Mouse (Mus musculus) mouse embryonic stem cell (cell line): ENCODE results near the gene Trhr2.
"Not testable (repeated sequence)": the region's sequence is repeated elsewhere in the genome, so short reads cannot be mapped to it uniquely, and the experiment has no call there.

Experiments
- in situ Hi-C, 2 experiments: fragments of 300-500 bp; cut with MboI; formaldehyde crosslinking; loops; 1 replicate in 1 of 2; 3 replicates in 1 of 2; pipeline ENCODE4 v1.14.3; 2019 to 2020; ENCODE audit warnings: low sequenced_read_pairs in 2 of 2, low pct_unique_long_range_greater_than_20kb in 1 of 2, mixed read lengths in 1 of 2; ENCODE audit not compliant: unreplicated experiment in 1 of 2

The Trhr2 gene

GRCm38 (mm10) chr8:122336251-122336910 lies 24.2 kb downstream of the Trhr2 start:
- in situ Hi-C loops, result no loop called here

DNA sequence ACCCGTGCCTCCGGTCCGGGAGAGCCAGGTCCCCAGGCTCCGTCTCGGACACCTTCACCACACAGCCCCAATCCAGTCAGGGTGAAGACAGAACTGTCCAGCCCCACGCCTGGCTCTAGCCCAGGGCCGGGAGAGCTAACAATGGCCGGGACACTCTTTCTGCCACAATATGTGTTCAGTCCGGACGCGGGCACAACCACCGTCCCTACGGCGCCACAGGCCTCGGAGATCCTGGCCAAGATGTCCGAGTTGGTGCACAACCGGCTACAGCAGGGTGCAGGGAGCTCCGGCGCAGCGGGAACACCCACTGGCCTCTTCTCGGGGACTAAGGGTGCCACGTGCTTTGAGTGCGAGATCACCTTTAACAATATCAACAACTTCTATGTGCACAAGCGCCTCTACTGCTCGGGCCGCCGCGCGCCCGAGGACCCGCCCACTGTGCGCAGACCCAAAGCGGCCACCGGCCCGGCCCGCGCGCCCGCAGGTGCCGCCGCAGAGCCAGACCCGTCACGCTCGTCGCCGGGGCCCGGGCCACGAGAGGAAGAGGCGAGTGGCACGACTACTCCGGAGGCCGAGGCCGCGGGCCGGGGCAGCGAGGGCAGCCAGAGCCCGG lies 24.8 kb downstream of the Trhr2 start:
- in situ Hi-C loops, result no loop called here

- in situ Hi-C loops, result loop anchor here in 1 of 2 experiments (5.0 kb wide), 1 partner anchor 58 kb away; no protein-coding TSS in a partner anchor
Observed at GRCm38 (mm10) chr8:122334791-122335490, 25.6 kb downstream of the Trhr2 start.

- in situ Hi-C loops, result loop anchor here in 1 of 2 experiments (5.0 kb wide), 1 partner anchor 56 kb away; no protein-coding TSS in a partner anchor
Observed at GRCm38 (mm10) chr8:122333531-122333930, 27.0 kb downstream of the Trhr2 start.

DNA sequence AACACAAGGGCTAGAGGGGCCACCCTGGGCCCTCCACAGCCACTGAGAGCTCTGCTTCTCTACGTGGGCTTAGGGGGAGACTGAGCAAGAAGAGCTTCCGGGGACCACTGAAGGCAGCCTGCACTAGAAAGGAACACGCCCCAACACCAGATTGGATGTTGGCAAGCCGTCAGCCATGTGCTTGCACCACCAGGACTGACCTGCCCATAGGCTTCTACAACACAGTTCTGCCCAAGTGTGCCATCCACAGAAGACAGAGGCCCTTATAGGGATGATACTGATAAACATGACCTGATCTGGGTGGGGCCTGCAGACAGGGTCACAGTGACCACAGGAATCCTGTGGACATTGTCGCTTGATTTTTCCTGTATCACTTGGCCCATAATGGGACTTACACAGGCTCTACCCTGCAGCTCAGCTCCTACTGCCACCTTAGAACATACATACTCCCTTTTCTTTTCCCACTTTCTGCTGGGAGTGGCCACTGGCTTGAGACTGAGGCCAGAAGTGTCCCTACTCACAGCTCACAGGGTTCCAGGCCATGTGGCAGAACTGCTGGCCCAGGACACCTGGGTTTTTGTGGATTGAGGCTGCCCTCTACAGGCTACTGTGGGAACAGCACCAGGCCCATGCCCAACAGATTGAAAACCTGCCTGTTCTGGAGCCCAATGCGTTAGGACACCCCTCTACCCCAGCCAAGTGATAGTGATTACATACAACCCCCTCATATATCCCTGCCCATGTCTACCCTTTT lies 27.6 kb downstream of the Trhr2 start:
- in situ Hi-C loops, result loop anchor here in 1 of 2 experiments (5.0 kb wide), 1 partner anchor 56 kb away; no protein-coding TSS in a partner anchor

DNA sequence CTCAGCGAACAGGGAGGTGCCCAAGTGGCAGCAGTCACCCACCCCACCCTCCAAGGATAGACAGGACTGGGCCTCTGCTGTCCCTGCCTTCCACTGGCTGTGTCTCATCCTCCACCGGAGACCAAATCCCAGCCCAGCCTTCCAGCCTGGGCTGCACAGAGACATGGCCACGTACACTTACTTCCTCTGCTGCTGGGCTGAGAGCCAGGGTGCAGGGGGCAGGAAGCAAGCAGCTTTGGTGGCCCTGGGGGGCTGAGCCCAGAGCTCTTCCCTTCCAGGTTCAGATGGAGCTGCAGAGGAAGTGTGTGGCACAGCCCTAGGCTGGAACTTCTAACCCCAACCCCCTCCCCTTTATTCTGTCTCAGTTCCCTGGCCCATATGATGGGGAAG lies 29.4 kb downstream of the Trhr2 start:
- in situ Hi-C loops, result loop anchor here in 1 of 2 experiments (5.0 kb wide), 1 partner anchor 54 kb away; no protein-coding TSS in a partner anchor

DNA sequence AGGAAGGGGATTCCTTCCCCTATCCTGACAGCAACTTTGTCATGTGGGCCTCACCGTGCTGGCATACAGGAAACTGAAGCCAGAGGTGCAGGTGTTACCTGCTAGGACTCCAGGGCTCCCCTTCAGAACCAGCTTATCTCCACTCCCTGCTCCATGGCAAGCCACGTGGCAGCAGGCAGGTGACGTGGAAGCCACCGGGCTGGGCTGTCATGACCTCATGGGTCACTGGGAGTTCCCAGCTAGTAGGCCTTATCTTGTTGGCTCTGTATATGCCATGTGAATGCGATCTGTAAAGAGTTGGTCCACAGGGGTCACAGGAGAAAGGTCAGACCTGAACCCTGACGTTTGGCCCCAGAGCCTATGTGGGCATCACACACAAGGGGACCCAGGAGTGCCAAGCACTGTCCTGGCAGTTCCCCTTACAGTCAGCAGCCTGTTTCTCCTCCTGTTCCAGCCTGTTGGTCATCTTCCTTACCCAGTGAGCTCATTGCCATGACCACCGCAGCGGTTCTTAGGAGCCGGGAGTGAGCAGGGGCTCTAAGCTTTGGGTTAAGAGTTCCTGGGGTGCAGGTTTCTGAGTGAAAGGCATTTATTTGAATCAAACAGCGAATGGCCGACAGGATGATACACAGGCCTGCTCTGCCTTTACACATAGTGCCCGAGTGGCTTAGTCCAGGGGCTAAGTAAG lies 30.0 kb downstream of the Trhr2 start:
- in situ Hi-C loops, result loop anchor here in 1 of 2 experiments (5.0 kb wide), 1 partner anchor 53 kb away; no protein-coding TSS in a partner anchor

DNA sequence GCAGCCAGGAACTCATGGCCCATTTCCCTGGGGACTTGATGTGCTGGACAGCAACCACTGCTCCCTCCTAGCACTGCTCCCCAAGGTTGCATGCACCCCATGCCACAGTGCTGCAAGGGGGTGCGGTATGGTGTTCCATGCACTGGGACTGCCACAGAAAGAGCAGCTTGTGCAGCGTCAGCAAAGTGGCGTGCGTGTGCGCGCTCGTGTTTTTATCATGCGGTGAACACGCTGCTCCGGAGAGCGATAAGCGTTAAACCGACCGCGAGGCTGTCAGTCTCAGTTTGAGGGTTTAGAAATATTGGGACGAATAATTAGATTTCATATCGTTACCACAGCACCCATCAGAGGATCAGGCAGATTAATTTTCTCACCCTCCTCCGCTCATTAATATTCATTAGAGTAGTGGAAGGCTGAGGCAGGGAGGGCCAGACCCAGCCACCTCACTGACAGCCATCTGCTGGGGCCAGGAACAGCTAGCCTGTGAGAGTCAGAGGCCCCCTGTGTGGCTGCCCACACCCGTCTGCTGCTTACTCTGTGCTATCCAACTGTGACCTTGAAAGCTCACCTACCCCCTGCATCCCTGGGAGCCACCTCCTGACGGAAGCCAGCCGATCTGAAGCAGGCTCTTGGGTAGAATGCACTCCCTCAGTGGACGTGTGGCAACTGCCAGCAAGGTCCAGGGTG lies 30.9 kb downstream of the Trhr2 start:
- in situ Hi-C loops, result loop anchor here in 1 of 2 experiments (5.0 kb wide), 1 partner anchor 52 kb away; no protein-coding TSS in a partner anchor

GRCm38 (mm10) chr8:122329072-122329471 lies 31.5 kb downstream of the Trhr2 start:
- in situ Hi-C loops, result no loop called here

DNA sequence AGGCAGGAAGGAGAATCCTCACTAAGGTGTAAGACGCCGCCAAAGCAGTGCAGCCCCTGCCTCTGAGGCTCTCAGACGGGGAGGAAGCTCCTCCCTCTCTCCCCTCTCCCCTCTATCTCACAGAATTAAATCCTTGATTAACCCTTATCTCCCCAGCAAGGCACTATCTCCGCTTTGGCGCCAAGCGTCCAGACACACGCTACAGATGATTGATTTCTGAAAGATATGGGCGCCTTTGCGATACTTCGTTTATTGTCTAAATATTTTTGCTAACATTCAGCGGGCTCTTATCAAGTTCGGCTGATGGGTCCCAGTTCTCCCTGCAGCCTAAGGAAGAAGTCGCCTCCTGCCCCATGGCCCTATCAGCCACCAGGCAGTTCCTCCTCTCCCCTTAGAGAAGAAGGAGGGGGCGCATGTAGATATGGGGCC lies 34.4 kb downstream of the Trhr2 start:
- in situ Hi-C loops, result no loop called here

DNA sequence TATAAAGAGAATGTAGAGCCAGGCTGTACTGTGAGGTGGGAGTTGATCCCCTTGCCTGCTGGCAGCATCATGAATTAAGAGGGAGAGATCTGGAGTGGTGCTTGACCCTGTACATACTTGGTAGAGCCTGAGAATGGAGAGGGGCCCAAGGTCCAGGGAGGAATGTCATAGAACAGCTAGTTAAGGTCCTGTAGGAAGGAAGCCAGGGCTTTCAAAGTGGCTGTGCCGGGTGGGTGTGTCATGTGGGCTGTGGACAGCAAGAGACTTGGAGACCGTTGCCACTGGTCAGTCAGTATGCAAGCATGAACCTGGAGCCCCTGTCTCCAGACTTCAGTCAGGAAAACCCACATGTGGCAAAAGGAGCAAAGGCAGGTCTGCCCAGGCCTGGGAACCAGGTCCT lies 35.4 kb downstream of the Trhr2 start:
- in situ Hi-C loops, result no loop called here

DNA sequence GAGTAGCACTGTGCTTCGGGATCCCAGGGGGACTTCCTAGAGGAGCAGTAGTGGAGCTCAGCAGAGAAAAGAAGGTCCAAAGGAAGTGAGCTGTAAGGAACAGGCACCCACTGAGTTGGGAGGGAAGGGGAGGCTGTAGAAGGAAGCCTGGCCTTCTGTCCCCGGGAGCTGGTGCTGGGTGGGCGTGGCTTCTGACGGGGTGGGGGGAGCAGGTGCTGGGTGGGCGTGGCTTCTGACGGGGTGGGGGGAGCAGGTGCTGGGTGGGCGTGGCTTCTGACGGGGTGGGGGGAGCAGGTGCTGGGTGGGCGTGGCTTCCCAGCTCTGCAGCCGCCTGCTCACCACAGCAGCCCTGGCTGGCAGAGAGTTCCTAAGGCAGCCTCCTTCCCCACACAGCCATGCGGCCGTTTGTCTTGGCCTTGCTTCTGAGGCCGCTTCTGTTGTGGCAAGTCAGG lies 36.6 kb downstream of the Trhr2 start:
- in situ Hi-C loops, result not testable (repeated sequence)

DNA sequence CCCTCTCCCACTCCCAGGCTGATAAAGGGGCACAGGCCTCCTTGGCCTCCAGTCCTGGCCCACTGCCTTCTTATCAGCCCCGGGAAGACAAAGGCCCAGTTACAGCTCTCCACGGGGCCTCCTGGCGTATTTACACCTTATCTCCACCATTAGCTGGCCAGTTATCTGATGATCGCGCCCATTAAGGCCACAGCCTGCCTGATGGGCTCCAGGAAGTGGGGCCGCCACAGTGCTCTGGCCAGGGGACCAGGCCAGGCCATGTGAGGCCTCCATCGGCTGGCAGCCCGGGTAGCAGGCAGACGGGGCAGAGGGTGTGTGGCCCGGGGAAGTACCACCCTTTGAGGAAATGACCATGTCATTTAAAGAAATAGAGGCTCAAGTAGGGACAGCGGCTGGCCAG lies 37.8 kb downstream of the Trhr2 start:
- in situ Hi-C loops, result no loop called here

DNA sequence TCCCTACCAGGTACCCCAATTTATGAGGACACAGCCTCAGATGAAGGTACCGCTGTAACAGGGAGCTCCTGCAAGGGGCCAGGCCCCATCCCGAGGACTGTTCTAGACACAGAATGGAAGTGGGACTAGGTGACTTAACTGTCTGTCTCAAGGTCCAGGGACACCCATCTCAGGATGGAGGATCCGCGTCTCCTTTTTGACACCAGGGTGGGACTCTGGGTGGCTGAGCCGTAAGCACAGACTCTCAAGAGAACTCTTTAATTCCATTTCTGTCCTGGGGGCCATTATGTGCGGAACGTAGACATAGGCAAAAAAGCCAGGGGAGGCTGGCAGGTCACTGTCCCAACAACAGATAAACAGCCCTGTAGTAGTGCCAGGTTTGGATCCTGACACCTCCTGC lies 38.4 kb downstream of the Trhr2 start:
- in situ Hi-C loops, result no loop called here

DNA sequence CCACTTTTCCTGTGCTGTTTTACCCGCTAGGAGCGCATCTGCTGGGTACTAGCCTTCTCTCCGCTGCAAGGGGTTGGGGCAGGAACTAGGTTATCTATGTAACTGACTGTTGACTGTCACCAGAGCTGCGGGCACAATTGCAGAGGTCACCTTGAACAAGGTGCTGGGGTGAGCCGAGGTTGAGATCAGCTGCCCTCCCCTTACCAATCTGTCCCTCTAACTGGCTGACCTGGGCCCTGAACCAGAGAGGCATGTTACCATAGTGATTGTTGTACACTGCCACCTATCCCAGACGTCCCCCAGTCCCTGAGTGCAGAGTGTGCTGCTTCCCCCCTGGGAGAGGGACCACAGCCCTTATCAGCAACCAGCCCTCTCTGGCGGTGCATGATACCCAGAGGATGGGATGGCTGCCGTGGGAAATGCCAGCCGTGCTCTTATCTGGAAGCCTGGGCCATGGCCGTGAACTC lies 39.1 kb downstream of the Trhr2 start:
- in situ Hi-C loops, result no loop called here

DNA sequence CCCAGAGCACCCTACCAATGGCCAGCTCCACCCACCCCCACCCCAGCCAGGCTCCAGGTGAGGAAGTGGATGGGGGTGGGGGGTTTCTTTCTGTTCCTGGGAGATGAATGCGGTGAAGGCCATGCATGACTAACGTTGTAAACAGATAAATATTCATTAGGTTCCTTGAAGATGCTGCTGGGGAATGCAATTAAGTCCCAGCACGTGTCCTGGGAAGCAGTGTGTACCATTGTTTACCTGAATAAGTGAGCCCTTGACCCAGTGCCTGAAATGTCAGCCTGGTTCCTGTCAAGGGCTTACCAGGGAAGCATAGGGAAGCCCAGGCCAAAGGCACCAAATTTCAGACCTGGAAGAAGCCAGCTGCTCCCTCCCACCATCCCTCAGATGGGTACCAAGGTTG lies 40.0 kb downstream of the Trhr2 start:
- in situ Hi-C loops, result no loop called here

- in situ Hi-C loops, result no loop called here
Observed at GRCm38 (mm10) chr8:122319708-122320075, 40.9 kb downstream of the Trhr2 start.
